Mouse (Mus musculus) adrenal gland, adult 8-10 months (tissue): ENCODE measurements around the gene Carmil2. TPM values are rescaled to one million over a fixed set of nuclear protein-coding genes. Genes with fewer than 3 reads are reported as not detected.

Source experiments
- DNase-seq: peaks from one replicate; pipeline ENCODE4 v3.0.0; 2022
- total RNA-seq, 4 experiments: library from RNA; stranded (reverse); gene quantifications; 2 replicates each; pipeline ENCODE4 v1.2.4; 2022

The Carmil2 gene
- total RNA-seq: 1 to 10 TPM; 2.1 to 3.9 (median 3.1) TPM

DNA sequence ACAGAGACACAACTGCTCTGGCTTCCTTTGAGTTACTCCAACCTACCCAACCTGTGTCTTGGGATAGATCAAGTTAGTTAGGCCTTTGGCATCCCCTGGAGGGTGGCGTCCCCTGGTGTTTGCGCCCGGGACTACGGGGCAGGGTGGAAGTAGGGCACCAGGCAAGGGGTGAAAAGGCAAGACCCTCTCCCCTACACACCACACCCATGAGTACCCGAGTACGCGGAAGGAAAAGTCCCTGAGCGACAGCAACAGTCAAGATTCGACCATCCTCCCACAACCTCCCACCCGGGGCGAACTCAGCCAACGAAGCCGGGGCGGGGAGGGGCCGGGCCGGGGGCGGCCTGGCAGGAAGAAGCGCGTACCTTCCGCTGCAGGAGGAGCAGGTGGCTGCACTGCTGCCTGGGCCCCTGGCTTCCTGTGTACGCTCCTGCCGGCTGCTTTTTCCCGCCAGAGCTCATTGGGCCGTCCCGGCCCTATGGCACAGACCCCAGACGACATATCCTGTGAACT, at the start of gene Carmil2:
Gene Carmil2 (plus strand): TSS at position 479 of the 513 bp plus-strand sequence.
- no peak for DNase-seq

DNA sequence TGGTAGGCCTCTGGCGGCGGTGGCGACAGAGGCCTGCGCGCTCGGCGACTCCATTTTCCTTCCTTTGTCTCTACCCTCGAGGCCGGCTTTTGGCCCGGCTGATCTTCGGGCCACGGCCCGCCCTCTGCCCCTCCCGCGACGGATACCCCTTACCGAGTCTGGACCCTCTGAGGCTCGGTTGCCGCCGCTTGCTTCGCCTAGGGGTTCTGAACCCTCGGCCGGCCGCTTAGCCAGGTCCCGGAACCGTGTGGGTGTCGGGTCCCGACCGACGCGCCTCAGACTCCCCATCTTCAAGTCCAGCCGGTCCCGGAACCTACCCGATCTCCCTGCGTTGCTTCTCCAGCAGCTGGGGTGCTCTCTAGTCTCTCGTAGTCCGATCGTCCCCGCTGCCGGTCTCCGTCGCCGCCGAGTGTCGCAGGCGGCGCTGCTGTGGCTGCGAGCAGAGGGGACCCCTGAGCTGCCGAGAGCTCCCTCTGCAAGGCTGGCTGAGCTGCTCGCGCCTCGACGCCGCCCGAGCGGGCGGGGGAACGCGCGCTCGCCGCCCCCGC, 49.0 kb upstream of the Carmil2 start, which contains the start of gene Agrp:
Gene Agrp (minus strand): TSS at position 431 of the 548 bp plus-strand sequence.
- DNase-seq: peak; percentile 51

DNA sequence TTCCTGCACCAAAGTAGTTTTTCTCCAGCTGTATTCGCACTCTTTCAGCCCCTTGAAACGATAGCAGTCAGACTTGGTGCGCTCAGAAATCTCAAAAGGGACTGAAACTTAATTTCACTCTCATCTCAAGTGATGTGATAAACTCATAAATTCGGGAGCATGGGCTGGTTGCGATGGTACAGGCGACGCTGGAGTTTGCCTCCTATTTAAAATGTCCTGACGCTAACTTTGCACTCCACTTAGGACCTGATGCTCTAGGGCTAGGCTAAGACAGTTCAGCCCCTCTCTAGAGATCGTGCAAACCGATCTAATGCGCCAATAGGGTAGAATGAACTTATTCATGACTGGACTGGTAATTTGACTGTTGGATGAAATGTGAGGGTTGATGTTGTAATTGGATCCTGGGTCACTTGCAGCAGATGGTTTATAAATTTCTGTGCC, 48.5 kb upstream of the Carmil2 start:
- DNase-seq: no peak

DNA sequence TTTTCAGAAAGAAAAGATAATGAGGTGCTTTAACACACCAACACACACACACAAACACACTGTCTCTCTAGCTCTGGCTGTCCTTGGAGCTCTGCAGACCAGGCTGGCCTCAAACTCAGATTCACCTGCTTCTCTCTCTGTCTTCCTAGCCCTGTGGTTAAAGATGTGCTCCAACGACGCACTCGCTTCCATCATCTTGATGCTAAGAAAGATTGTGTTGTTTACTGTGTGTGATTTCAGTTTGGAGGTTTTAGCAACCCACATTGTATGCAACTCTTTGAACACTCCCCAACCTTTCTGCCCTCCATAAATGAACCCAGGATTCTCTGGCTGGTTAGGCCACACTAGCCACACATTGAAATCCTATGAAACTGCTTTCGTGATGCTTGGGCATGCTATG, 47.6 kb upstream of the Carmil2 start:
- DNase-seq: no peak

DNA sequence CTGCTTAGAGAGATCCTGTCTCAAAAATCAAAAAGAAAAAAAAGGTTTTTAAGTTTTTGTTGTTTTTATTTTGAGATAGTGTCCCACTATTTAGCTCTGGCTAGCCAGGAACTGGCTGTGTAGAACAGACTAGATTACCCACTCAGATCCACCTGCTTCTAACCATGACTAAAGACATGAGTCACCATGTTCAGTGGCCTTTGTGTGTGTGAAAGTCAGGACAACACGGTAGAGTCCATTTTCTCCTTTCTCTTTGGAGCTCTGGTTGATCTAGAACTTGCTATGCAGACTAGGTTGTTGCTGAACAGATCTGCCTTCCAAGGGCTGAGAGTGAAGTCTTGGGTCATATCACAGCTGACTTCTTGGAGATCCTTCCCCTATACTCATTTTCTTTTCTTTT, 46.2 kb upstream of the Carmil2 start:
- DNase-seq: no peak

DNA sequence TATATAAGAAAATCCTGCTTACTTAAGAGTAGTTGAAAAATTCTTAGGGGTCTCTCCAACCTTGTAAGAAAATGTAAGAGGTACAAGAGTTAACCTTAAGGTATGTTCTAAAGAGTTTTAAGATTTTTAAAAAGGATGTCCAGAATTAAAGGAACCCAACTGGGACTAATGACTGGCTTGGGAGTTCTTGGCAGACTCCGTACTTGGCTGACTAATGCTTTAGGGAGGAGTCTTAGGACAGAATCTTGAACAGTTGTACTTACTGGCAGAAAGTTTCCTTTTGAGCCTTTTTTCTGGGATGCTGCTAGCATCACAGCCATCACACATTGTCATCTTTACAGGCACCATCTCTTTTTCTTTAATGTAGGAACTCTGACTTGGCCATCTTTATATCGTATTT, 45.6 kb upstream of the Carmil2 start:
- no peak for DNase-seq

DNA sequence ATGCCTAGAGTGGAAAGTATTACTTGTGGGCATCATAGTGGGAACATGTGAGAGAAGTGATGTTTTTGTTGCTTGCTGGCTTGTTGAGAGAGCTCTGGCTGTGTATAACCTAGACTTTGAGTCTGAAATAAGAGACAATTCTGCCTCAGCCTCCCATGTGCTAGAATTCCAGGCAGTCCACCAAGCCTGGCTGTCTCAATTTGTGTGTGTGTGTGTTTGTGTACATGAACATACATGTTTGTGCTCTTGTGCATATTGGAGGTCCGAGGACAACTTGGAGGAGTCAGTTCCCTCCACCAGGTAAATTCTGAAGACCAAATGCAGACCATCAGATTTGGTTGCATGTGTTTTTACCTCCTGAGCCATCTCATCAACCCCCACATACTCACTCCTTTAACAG, 40.9 kb upstream of the Carmil2 start:
- no peak for DNase-seq

DNA sequence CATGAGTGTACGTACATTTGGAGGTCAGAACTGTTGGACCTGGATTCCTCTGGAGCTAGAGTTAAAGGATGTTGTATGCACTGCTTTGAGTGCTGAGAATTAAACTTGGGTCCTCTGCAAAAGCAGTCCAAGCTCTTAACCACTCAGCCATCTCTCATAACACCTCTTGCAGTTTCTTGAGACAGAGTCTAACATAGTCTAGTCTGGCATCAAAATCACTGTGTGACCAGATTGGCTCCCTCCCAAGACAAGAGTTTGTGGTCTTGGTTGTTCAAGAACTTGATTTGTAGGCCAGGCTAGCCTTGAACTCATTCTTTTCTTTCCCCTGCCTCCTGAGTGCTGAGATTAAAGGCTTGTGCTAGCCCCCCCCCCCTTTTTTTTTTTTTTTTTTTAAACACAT, 37.1 kb upstream of the Carmil2 start:
- DNase-seq: no peak

DNA sequence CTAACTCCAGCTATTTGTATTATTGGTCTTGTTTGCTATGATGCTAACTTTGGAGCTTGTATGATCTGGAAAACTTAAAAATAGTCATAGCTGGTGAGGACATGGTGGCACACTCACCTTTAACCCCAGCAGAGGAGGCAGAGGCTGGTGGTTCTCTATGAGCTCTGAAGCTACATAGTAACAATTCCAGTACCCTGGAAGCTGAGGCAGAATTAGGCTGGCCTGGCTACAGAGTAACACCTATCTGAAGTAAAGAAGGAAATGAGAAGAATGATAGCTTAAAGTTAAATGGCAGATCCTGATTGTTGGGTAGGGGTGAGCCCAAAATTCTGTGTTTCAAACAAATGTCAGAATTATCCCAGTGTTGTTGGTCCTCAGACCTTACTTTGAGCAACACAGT, 28.4 kb upstream of the Carmil2 start:
- DNase-seq: no peak

DNA sequence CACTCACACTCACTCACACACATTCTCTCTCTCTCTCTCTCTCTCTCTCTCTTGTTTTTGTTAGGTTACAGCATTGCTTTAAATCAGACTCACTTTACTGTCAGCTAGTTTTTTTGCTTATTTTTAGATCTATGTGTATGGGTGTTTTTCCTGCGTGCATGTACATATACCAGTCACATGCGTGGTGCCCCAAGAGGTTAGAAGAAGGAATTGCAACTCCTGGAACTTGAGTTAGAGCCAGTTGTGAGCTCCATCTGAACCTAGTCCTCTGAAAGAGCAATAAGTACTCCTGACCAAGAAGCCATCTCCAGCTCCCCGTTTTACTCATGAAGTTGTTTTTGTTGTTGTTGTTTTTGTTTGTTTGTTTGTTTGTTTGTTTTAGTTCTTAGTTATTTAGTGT, 24.9 kb upstream of the Carmil2 start:
- DNase-seq: no peak

DNA sequence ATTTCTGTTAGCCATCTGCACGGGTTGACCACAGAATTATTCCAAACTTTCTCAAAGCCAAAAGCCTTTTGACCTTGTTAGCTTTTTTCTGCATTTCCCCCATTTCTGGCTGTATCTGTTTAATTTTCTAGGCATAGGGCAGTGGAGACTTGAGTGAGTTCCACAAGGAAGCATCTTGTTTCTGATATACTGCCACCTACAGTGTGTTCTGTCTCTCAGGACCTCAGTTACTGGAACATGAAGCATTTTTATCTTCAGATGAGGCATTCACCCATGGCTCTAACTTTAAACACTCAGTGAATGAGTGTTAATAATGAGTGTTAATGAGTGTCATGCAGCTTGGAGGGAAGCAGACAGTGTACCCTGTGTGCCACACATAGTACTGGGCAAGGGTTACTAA, 8.2 kb upstream of the Carmil2 start:
- DNase-seq: no peak

DNA sequence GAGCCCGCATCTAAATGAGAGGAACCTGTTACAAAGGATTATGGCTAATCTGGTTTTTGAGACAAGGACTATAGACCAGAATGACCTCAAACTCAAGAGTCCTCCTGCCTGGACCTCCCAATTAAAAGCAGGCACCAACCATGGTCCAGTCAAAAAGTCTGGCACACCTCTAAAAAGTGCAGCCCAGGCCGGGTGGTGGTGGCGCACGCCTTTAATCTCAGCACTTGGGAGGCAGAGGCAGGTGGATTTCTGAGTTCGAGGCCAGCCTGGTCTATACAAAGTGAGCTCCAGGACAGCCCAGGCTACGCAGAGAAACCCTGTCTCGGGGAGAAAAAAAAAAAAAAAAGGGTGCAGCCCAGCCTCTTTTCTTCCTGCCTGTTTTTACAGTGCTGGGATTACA, 749 bp upstream of the Carmil2 start:
- no peak for DNase-seq

DNA sequence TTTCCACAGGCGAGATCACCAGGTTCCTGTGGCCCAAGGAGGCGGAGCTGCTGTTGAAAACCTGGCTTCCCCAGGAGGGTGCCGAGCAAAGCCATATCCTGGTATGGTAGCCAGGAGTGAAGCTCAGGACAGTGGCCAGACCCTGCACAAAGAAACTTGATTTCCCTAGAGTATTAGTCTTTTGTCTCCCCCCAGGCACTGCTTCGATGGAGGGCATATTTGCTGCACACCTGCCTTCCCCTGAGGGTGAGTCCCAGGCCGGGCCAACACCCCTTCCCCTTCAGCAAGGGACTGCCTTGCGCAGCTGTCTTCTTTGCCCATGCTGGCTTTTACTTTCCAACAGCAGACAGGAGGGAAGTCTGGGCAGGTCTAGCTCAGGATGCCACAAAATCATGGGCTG, 477 bp downstream of the Carmil2 start:
- DNase-seq: no peak

DNA sequence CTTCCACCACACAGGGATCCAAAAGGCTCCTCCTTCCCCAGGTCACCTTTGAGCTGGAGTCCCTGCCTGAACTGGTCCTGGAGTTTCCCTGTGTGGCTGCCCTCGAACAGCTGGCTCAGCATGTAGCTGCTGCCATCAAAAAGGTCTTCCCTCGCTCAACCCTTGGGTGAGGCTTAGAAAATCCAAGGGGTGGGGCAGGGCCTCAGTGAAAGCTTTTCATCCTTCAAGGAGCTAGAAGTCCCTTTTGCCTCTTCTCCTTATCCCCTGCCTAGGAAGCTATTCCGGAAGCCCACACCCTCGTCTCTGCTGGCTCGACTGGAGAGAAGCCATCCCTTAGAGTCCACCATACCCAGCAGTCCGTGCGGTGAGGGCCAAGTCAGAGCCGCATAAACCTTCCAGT, 1.4 kb downstream of the Carmil2 start:
- no peak for DNase-seq

DNA sequence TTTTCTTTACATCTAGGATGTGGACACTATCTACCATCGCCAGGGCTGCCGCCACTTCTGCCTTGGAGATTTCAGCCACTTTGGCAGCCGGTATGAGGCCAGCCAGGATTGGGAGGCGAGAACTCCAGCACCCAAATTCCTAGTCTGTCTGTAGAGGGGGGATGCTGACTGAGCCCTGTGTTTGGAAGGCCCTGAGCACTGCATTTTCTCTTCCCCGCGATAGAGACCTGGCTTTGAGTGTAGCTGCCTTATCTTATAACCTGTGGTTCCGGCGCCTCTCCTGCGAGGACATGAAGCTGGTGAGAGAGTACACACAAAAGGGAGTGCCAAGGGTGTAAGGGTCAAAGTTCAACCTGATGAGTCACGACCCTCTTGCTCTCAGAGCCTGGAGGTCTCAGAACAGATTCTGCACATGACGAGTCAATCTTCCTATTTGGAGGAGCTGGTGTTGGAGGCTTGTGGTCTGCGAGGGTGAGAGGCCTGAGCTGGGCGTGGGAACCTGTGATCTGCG, 2.2 kb downstream of the Carmil2 start:
- no peak for DNase-seq

DNA sequence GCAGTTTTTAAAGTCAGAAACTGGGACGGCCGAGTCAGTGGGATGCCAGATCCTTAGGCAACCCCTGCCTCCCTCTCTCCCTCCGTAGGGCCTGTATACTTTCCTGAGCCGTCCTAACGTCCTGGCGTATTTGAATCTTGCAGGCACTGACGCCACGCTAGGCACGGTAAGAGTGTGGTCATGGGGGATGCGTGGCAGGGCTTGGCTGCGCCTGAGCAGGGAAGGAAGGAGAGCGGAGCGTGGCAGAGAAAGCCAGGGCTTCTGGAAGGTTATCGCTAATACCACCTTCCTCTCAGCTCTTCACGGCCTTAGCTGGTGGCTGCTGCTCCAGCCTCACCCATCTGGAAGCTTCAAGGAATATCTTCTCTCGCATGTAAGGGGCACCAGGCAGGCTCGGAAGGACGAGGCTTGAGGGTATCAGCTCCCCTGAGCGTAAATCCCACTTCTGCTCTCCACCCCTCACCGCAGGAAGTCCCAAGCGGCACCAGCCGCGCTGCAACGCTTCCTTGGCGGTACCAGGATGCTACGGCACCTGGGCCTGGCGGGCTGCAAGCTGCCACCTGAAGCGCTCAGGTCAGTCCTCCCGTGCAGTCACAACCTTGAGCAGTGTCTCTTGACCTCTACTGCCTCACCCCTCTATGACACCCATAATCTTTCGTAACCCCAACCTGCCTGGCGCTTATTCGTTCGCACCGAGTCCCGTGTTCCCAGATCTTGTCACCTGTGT, 3.3 kb downstream of the Carmil2 start:
- no peak for DNase-seq

DNA sequence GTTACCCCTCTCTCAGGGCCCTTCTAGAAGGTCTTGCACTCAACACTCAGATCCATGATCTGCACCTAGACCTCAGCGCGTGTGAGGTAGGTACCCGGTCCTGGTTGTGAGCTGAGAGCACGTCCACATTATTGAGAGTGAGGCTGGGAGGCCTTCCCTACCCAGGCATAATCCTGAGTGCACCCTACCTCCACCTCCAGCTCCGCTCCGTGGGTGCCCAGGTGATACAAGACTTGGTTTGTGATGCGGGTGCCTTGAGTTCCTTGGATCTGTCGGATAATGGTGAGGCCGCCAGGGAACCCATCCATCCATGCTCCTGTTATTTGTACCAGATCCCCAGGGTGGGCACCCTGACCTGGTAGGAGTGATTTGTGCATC, 3.9 kb downstream of the Carmil2 start:
- DNase-seq: no peak

DNA sequence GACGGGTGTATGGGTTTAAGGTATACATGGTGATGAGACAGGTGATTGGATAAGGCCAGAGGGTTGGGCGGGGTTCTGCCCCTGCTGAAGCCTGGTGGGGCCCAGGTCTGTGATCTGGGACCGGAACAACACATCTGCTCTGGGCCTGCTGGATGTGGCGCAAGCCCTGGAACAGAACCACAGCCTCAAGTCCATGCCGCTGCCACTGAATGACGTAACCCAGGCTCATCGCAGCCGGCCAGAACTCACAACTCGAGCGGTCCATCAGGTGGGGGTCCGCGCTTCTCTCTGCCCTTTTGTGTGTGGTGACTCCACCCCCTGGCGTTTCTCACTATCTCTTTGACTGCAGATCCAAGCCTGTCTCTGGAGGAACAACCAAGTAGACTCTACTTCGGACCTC, 4.9 kb downstream of the Carmil2 start:
- no peak for DNase-seq

DNA sequence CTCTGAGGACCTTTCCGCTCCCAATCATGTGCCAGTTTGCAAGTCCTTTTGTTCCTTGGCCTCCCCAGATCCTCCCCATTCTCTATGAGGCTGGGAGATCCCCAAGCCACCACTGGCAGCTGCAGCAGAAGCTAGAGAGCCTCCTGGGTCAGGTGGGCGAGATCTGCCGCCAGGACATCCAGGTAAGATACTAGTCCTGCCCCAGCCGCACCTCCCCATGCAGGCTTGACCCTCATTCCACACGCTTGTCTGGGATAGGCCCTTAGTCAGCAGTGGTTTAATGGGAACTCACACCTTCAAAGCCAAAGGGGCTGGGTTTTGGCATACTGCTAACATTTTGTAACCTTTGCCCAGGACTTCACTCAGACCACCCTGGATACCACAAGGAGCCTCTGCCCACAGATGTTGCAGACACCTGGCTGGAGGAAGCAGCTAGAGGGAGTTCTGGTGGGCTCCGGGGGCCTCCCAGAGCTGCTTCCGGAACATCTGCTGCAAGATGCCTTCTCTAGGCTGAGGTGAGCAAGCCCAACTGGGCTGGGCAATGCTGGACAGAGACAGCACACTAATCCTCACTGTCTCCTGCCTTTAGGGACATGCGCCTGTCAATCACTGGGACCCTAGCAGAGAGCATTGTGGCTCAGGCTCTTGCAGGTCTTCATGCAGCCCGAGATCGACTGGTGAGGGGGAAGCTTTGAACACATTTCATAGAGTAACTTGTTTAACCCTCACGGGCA, 6.5 kb downstream of the Carmil2 start:
- no peak for DNase-seq

DNA sequence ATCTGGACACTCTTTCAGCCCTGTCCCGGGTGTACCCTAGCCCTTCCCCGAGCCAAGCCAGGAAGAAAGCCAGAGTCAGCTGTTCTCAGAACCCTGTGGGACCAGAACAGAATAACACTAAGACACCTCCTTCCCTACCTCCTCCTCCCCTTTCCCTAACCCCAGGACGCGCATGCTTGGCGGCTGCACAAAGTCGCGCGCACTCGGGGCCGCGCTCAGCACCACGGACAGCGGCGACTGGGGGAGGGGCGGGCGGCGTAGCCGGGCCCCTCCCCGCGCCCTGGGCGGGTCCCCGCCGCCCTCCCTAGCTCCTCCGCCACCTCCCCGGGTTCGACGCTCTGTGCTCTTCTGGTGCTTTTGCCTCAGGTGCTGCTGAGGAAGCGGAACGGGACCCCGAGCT, 7.6 kb downstream of the Carmil2 start:
- DNase-seq: no peak

DNA sequence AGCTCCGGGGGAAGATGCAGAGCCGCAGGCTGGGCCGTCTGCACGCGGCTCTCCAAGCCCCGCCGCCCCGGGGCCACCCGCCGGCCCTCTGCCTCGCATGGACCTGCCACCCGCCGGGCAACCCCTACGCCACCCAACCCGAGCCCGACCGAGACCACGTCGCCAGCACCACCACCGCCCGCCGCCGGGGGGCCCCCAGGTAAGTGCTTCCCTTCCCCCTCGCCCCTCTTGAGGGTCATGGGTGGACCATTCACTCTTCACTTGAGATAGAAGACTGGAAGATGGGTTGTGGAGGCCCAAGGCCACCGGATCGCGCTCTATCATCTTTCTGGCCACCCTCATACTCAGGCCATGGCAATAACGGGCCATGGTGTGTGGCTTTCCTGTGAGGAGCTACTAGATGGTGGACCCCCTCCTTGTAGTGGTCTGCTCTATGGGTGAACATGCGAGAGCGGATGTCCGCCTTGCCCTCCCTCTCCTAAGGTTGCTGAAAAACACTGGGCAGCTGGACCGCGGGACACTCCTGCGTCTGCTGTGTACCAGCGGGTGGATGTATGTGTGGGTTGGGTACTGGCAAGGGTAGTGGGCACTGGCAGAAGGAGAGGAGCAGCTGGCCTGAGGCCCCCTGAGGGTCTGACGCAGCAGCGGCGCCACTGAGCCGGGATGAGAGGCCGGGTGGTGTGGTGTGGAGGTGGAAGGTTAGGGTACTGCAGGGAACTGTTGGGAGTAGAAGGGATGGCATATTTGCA, 8.2 kb downstream of the Carmil2 start:
- DNase-seq: no peak

DNA sequence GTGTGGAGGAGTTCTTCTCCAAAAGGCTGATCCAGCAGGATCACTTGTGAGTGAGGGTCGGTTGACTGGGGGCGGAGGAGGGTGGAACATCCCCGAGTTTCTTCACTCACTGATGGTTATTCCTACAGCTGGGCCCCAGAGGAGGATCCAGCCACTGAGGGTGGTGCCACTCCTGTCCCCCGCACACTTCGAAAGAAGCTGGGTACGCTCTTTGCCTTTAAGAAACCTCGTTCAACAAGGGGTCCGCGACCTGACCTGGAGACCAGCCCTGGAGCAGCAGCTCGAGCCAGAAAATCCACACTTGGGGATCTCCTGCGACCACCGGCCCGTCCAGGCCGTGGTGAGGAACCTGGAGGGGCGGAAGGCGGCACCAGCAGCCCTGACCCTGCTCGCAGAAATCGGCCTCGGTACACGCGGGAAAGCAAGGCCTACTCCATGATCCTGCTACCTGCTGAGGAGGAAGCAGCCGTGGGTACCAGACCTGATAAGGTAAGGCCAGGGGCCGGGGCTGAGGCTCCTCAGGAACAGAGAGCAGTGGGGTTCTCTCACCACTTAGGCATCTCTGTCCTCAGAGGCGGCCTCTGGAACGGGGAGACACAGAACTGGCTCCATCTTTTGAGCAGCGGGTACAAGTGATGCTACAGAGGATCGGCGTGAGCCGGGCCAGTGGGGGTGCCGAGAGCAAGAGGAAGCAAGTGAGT, 9.2 kb downstream of the Carmil2 start:
- no peak for DNase-seq
